Mouse (Mus musculus) CH12.LX (cell line): Measurements from ENCODE around the gene Nt5c. TPM values are rescaled to one million over a fixed set of nuclear protein-coding genes. Genes with fewer than 3 reads are reported as not detected.
A peak's percentile ranks its signal among the peaks of the same experiment; 100 is the strongest.

Experiments
- DNase-seq: peaks from one replicate; pipeline ENCODE4 v3.0.0-alpha.2; 2013; ENCODE audit errors: extremely low read depth
- H3K27ac ChIP-seq: 2 replicates; pipeline ENCODE4 v1.5.1; 2012; ENCODE audit warnings: low read depth, mild to moderate bottlenecking, control low read depth, moderate library complexity; ENCODE audit not compliant: insufficient read depth
- H3K27me3 ChIP-seq: replicated peaks from 2 replicates; pipeline ENCODE3; 2012; ENCODE audit warnings: inconsistent platforms
- H3K36me3 ChIP-seq, 2 experiments: replicated peaks in 1 of 2; 2 replicates each; pipeline versions ENCODE3 to v1.6.1; 2012; ENCODE audit warnings: inconsistent platforms in 1 of 2, low read length in 1 of 2, mild to moderate bottlenecking in 1 of 2, mixed read lengths in 1 of 2, moderate library complexity in 1 of 2; ENCODE audit not compliant: control insufficient read depth in 1 of 2, insufficient read depth in 1 of 2
- H3K4me1 ChIP-seq, 2 experiments: 2 replicates each; pipeline ENCODE4 v1.6.1; 2012; ENCODE audit warnings: inconsistent platforms in 1 of 2, moderate library complexity in 1 of 2; ENCODE audit not compliant: insufficient read depth in 2 of 2, control insufficient read depth in 1 of 2
- H3K4me2 ChIP-seq: 2 replicates; pipeline ENCODE4 v1.6.1; 2012; ENCODE audit warnings: low read depth, mild to moderate bottlenecking, control low read depth; ENCODE audit not compliant: poor library complexity, insufficient read depth, severe bottlenecking
- H3K4me3 ChIP-seq, 3 experiments: fragments of 150-350 bp in 1 of 3; sonication (generic) in 1 of 3; replicated peaks in 1 of 3; 2 replicates each; pipeline versions ENCODE3 to v1.5.1; 2011 to 2012; ENCODE audit warnings: low read depth in 2 of 3, low read length in 2 of 3, mild to moderate bottlenecking in 2 of 3, moderate library complexity in 2 of 3, control low read depth in 1 of 3, improper control_type of control experiment in 1 of 3, inconsistent platforms in 1 of 3, mixed read lengths in 1 of 3; ENCODE audit not compliant: poor library complexity in 1 of 3
- H3K79me2 ChIP-seq: replicated peaks from 2 replicates; pipeline ENCODE4 v1.6.1; 2012; ENCODE audit warnings: mild to moderate bottlenecking, moderate library complexity; ENCODE audit not compliant: control insufficient read depth, poor library complexity, insufficient read depth, severe bottlenecking; ENCODE audit errors: extremely low read depth
- H3K9ac ChIP-seq: 2 replicates; pipeline ENCODE4 v1.6.1; 2012; ENCODE audit warnings: low read depth, mild to moderate bottlenecking, control low read depth, moderate library complexity; ENCODE audit not compliant: insufficient read depth
- H3K9me3 ChIP-seq: replicated peaks from 2 replicates; pipeline ENCODE3; 2012; ENCODE audit warnings: low read length, inconsistent platforms, mixed read lengths
- BHLHE40 ChIP-seq: IDR thresholded peaks from 2 replicates; pipeline ENCODE4 v1.6.1; 2011; ENCODE audit warnings: mild to moderate bottlenecking, low read depth, low read length, improper control_type of control experiment
- CHD1 ChIP-seq: IDR thresholded peaks from 2 replicates; pipeline ENCODE4 v1.6.1; 2012; ENCODE audit warnings: low read depth, low read length, improper control_type of control experiment, inconsistent platforms
- CHD2 ChIP-seq: IDR thresholded peaks from 2 replicates; pipeline ENCODE4 v1.6.1; 2011; ENCODE audit warnings: low read length, improper control_type of control experiment
- E2F4 ChIP-seq: IDR thresholded peaks from 2 replicates; pipeline ENCODE4 v1.6.1; 2011; ENCODE audit warnings: low read depth, low read length, improper control_type of control experiment; ENCODE audit not compliant: insufficient replicate concordance
- ELF1 ChIP-seq: IDR thresholded peaks from 2 replicates; pipeline ENCODE4 v1.6.1; 2014; ENCODE audit warnings: low read depth, mild to moderate bottlenecking, inconsistent platforms, low read length, improper control_type of control experiment
- EP300 ChIP-seq: IDR thresholded peaks from 2 replicates; pipeline ENCODE4 v1.6.1; 2011; ENCODE audit warnings: low read length, improper control_type of control experiment
- ETS1 ChIP-seq: conservative IDR thresholded peaks from 2 replicates; pipeline ENCODE4 v1.6.1; 2012; ENCODE audit warnings: low read depth, mild to moderate bottlenecking, inconsistent platforms, low read length, improper control_type of control experiment, moderate library complexity
- HCFC1 ChIP-seq: IDR thresholded peaks from 2 replicates; pipeline ENCODE4 v1.6.1; 2012; ENCODE audit warnings: low read depth, mild to moderate bottlenecking, inconsistent platforms, low read length, improper control_type of control experiment
- IRF4 ChIP-seq: IDR thresholded peaks from 2 replicates; pipeline ENCODE4 v1.6.1; 2014; ENCODE audit warnings: low read depth, mild to moderate bottlenecking, inconsistent platforms, low read length, improper control_type of control experiment
- JUN ChIP-seq: IDR thresholded peaks from 2 replicates; pipeline ENCODE4 v1.6.1; 2011; ENCODE audit warnings: low read depth, mild to moderate bottlenecking, low read length, improper control_type of control experiment, moderate library complexity; ENCODE audit not compliant: insufficient read depth
- JUND ChIP-seq: conservative IDR thresholded peaks from 2 replicates; pipeline ENCODE4 v1.6.1; 2011; ENCODE audit warnings: low read depth, low read length, improper control_type of control experiment
- MAX ChIP-seq: IDR thresholded peaks from 2 replicates; pipeline ENCODE4 v1.6.1; 2011; ENCODE audit warnings: low read length, improper control_type of control experiment
- MEF2A ChIP-seq: IDR thresholded peaks from 2 replicates; pipeline ENCODE4 v1.6.1; 2014; ENCODE audit warnings: low read depth, mild to moderate bottlenecking, inconsistent platforms, low read length, improper control_type of control experiment, borderline replicate concordance
- MXI1 ChIP-seq: IDR thresholded peaks from 2 replicates; pipeline ENCODE4 v1.6.1; 2011; ENCODE audit warnings: mild to moderate bottlenecking, low read depth, low read length, improper control_type of control experiment
- MYC ChIP-seq: IDR thresholded peaks from 2 replicates; pipeline ENCODE4 v1.6.1; 2011; ENCODE audit warnings: low read depth, mild to moderate bottlenecking, improper control_type of control experiment, low read length
- NRF1 ChIP-seq: IDR thresholded peaks from 2 replicates; pipeline ENCODE4 v1.6.1; 2014; ENCODE audit warnings: low read depth, mild to moderate bottlenecking, inconsistent platforms, low read length, improper control_type of control experiment, moderate library complexity
- PAX5 ChIP-seq: IDR thresholded peaks from 2 replicates; pipeline ENCODE4 v1.6.1; 2012; ENCODE audit warnings: low read length, inconsistent platforms, mixed read lengths
- RCOR1 ChIP-seq: conservative IDR thresholded peaks from 2 replicates; pipeline ENCODE4 v1.6.1; 2012; ENCODE audit warnings: low read depth, mild to moderate bottlenecking, inconsistent platforms, low read length, improper control_type of control experiment
- SIN3A ChIP-seq: IDR thresholded peaks from 2 replicates; pipeline ENCODE4 v1.6.1; 2012; ENCODE audit warnings: low read length, improper control_type of control experiment, inconsistent platforms
- TBP ChIP-seq: conservative IDR thresholded peaks from 2 replicates; pipeline ENCODE4 v1.6.1; 2011; ENCODE audit warnings: low read depth, low read length, improper control_type of control experiment
- TCF12 ChIP-seq: IDR thresholded peaks from 2 replicates; pipeline ENCODE4 v1.6.1; 2014; ENCODE audit warnings: low read depth, mild to moderate bottlenecking, inconsistent platforms, low read length, improper control_type of control experiment
- USF1 ChIP-seq: IDR thresholded peaks from 2 replicates; pipeline ENCODE4 v1.6.1; 2014; ENCODE audit warnings: low read depth, mild to moderate bottlenecking, inconsistent platforms, low read length, improper control_type of control experiment
- ZC3H11A ChIP-seq: IDR thresholded peaks from 2 replicates; pipeline ENCODE4 v1.6.1; 2012; ENCODE audit warnings: low read depth, mild to moderate bottlenecking, inconsistent platforms, low read length, improper control_type of control experiment
- ZMIZ1 ChIP-seq: IDR thresholded peaks from 2 replicates; pipeline ENCODE4 v1.6.1; 2012; ENCODE audit warnings: low read depth, mild to moderate bottlenecking, inconsistent platforms, low read length, improper control_type of control experiment
- ZNF384 ChIP-seq: IDR thresholded peaks from 2 replicates; pipeline ENCODE4 v1.6.1; 2012; ENCODE audit warnings: low read depth, low read length, improper control_type of control experiment, inconsistent platforms
- dilution Hi-C: fragments of 300-500 bp; cut with MboI; formaldehyde crosslinking; loops from 2 replicates; pipeline ENCODE4 v1.14.3; 2020; ENCODE audit warnings: low sequenced_read_pairs; ENCODE audit not compliant: extremely low pct_unique_long_range_greater_than_20kb, extremely low pct_ligation_motif_present
- in situ Hi-C: fragments of 300-500 bp; cut with MboI; formaldehyde crosslinking; loops from 3 replicates; pipeline ENCODE4 v1.14.3; 2019; ENCODE audit warnings: low sequenced_read_pairs, low pct_ligation_motif_present, low pct_unique_long_range_greater_than_20kb, mixed read lengths
- polyA plus RNA-seq: library from polyadenylated mRNA; unstranded; fragments of >175 nt; gene quantifications from 2 replicates; pipeline ENCODE4 v1.2.1, GENCODE M21; 2012; ENCODE audit warnings: low read depth; ENCODE audit not compliant: insufficient read length
- total RNA-seq, 2 experiments: library from RNA; depleted of rRNA; stranded (reverse); fragments of 300-350 nt in 1 of 2; fragments of >200 nt in 1 of 2; gene quantifications; 2 replicates each; pipeline ENCODE4 v1.2.3; 2012 to 2014

The Nt5c gene
- total and polyA plus RNA-seq, 3 experiments = 65.3 to 175 (median 151) TPM

- DNase-seq = no peak
- no peak overlapping the region for H3K9ac ChIP-seq
- no peak overlapping the region for H3K4me3 ChIP-seq
- dilution Hi-C loops = no loop called here
- H3K4me2 ChIP-seq = peak overlapping the region; percentile 57
- no peaks in the 10 kb centered on the region for H3K27me3 ChIP-seq
- in situ Hi-C loops = loop anchor here (10.0 kb wide), 1 partner anchor 207 kb away; no protein-coding TSS in a partner anchor
- no peaks in the 10 kb centered on the region for H3K9me3 ChIP-seq
- peaks cover 98% of the 10 kb centered on the region for H3K79me2 ChIP-seq
- H3K27ac ChIP-seq = peak overlapping the region; percentile 62; the same call in 1 of the 2 replicates
- TF ChIP-seq SIN3A = peak; percentile 68; the same call in 1 of the 2 replicates
- no peak; the same call in 1 of the 2 replicates for TF ChIP-seq CHD2
- TF ChIP-seq JUN = no peak
- peak; percentile 71; the same call in 1 of the 2 replicates for TF ChIP-seq MYC
- no peak for TF ChIP-seq ZC3H11A
- peak; percentile 57 for TF ChIP-seq MAX
- no peak for TF ChIP-seq ELF1
- peak; percentile 94 for TF ChIP-seq TCF12
- TF ChIP-seq RCOR1 = no peak
- peak; percentile 63; the same call in 1 of the 2 replicates for TF ChIP-seq EP300
- TF ChIP-seq MEF2A = 0 out of 2 replicates have a peak, but pooled peaks have one; percentile 22
- no peak for TF ChIP-seq TBP
- no peak for TF ChIP-seq E2F4
- TF ChIP-seq MXI1 = peak; percentile 72; the same call in 1 of the 2 replicates
- peak; percentile 73 for TF ChIP-seq BHLHE40
- no peak for TF ChIP-seq JUND
- no peak for TF ChIP-seq USF1
- no peak for TF ChIP-seq HCFC1
- no peak for TF ChIP-seq ZMIZ1
- TF ChIP-seq ETS1 = peak; percentile 70; the same call in 1 of the 2 replicates
- TF ChIP-seq IRF4 = no peak
- TF ChIP-seq NRF1 = no peak
- no peak for TF ChIP-seq ZNF384
- no peak for TF ChIP-seq CHD1
- TF ChIP-seq PAX5 = no peak
- peaks cover 14 to 63% of the 10 kb centered on the region in 2 experiments for H3K36me3 ChIP-seq
- H3K4me1 ChIP-seq = peaks cover 36 to 78% of the 10 kb centered on the region in 2 experiments
Measured at GRCm38 (mm10) chr11:115508061-115508460, 16.4 kb upstream of the Nt5c start.
